Mouse (Mus musculus) limb, embryonic 12.5 days (tissue): ENCODE data around the gene Zfp719. TPM values are rescaled to one million over a fixed set of nuclear protein-coding genes. Genes with fewer than 3 reads are reported as not detected.

Experiments
- ATAC-seq: fragments of 200-750 bp; cut with Nextera tagmentation; 2 replicates; pipeline ENCODE4 v1.8.0; 2017; ENCODE audit warnings: low read depth, moderate TSS enrichment; ENCODE audit not compliant: insufficient number of reproducible peaks, insufficient read depth, low FRiP score, low TSS enrichment
- H3K27ac ChIP-seq: fragments of 300-500 bp; sonication (generic); 2 replicates; pipeline ENCODE4 v1.5.1; 2016; ENCODE audit warnings: mild to moderate bottlenecking, moderate library complexity
- H3K27me3 ChIP-seq: fragments of 300-500 bp; sonication (generic); 2 replicates; pipeline ENCODE4 v1.6.1; 2016; ENCODE audit warnings: mild to moderate bottlenecking, moderate library complexity
- H3K36me3 ChIP-seq: fragments of 300-500 bp; sonication (generic); 2 replicates; pipeline ENCODE4 v1.6.1; 2016; ENCODE audit warnings: mild to moderate bottlenecking, moderate library complexity
- H3K4me1 ChIP-seq: fragments of 300-500 bp; sonication (generic); replicated peaks from 2 replicates; pipeline ENCODE4 v1.6.1; 2016
- H3K4me2 ChIP-seq: fragments of 300-500 bp; sonication (generic); 2 replicates; pipeline ENCODE4 v1.6.1; 2016; ENCODE audit warnings: mild to moderate bottlenecking, moderate library complexity
- H3K4me3 ChIP-seq: fragments of 300-500 bp; sonication (generic); replicated peaks from 2 replicates; pipeline ENCODE4 v1.5.1; 2016; ENCODE audit warnings: mild to moderate bottlenecking
- H3K9ac ChIP-seq: fragments of 300-500 bp; sonication (generic); replicated peaks from 2 replicates; pipeline ENCODE4 v1.6.1; 2016; ENCODE audit warnings: mild to moderate bottlenecking, moderate library complexity
- H3K9me3 ChIP-seq: fragments of 300-500 bp; sonication (generic); 2 replicates; pipeline ENCODE4 v1.6.1; 2016; ENCODE audit warnings: mild to moderate bottlenecking, moderate library complexity
- WGBS: fragments of 180-500 bp; shearing (Covaris S2); methylation state at CpG from one replicate; pipeline ENCODE4 v1.1.7; 2016; 5-methylcytosine and 5-hydroxymethylcytosine counted together
- polyA plus RNA-seq: library from polyadenylated mRNA; unstranded; fragments of >200 nt; fragmentation: Nextera tagmentation; extraction: Ambion mirVana; gene quantifications from 2 replicates; pipeline ENCODE4 v1.2.1, GENCODE M21; 2016

Zfp719 gene
- 15.6 and 15.7 TPM in 2 replicates for polyA plus RNA-seq

DNA sequence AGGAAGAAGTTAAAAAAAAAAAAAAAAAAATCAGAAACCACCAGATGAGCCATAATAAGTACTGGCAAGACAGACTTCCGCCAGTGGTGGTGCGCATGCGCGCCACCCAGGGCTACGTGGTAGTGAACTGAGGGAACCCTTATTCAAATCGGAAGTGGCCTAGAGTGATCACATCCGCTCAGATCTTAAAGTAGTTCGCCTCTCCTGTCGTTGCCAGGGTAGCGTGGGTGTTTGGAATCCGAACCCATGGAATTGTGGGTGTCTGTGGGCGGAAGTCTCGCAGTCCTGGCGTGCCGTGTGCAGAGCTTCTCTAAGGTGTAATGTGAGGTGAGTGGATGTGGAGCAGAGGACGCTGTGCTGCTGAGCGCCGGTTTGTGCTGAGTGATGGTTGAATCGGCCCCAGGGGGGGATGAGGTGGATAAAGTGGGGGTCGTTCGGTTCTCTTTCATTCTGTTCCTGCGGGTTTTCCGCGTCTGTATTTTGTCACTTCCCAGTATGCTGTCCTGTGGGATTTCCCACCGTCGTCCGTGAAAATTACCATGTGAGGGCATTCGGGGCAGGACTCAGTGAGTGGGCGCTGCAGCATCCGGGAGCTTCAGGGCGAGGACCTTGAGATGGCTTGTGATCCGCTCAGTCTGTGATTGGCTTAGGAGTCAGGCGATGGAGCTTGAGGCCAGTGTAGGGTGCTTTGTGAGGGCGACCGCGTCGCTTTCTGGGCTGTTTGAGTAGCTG lies at the start of gene Zfp719:
Gene Zfp719, plus strand, starts transcription at position 171 of the 732 bp plus-strand sequence.
- WGBS = 0% methylated on average over 37 of the region's 37 CpGs
- Histone ChIP-seq H3K4me2 (peak within 1 kb of the TSS; percentile 68), H3K36me3 (peaks cover 19% of the 10 kb centered on the region), H3K4me1 (peaks cover 13% of the 10 kb centered on the region), H3K9me3 (no peaks in the 10 kb centered on the region), H3K4me3 (peak within 1 kb of the TSS; percentile 67), H3K27ac (peak within 1 kb of the TSS; percentile 89), H3K27me3 (no peaks in the 10 kb centered on the region), H3K9ac (peak within 1 kb of the TSS; percentile 75)
- peak; percentile 96 for ATAC-seq

DNA sequence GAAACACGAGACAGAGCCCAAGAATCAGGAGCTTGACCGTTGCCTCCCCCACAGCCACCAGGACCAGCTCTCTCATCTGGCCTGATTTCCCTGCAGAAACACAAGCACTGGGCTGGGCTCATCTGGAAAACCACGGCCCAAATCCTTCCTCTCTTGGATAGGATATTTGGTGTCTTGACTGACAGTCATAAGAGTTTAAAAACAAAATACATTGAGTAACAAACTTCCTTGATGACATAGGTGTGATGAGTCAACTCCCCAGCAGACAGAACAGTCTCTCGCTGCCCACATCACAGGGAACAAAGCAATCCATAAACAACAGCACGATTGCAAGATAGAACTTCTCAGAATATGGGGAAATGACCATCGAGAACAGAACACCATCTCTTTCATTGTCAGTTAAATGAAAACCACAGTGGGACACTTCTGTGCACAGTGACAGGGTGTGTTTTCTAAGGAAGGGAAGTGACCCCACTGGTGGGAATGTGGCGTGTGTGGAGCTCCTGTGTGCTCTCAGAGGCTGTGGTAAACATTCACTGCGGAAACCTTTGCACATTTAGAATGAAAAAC lies 49.1 kb upstream of the Zfp719 start:
- 70% methylated on average over 8 of the region's 8 CpGs for WGBS

DNA sequence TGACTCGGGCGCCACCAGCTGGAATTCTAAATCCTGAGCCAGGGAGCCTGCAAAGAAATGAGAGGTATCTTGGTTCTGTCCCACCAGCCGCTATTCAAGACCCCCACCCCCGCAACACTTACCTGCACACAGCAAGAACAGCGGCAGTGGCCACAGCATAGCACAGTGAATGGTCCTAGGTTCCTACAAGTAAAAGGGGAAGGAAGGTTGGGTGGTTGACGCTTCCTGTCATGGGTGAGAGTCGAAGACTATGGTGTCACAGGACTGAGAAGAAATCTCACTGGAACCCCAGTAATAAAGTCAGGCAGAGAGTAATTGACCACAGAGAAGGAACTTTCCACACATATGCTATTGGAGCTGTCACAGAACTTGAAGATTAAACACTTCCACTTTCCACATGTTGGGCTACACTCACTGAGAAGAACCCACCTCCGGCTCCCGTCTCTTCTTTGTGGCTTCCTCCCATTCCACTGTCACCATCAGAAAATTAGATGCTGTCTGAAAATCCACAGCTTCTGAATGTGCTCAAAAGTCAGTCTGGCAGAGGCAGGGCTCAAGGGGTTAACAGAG lies 46.4 kb upstream of the Zfp719 start:
- 82% methylated on average over 9 of the region's 9 CpGs for WGBS
- H3K36me3 ChIP-seq = no peaks in the 10 kb centered on the region
- no peak for ATAC-seq
- no peaks in the 10 kb centered on the region for H3K9me3 ChIP-seq
- H3K4me3 ChIP-seq = no peak overlapping the region
- no peaks in the 10 kb centered on the region for H3K4me1 ChIP-seq
- no peaks in the 10 kb centered on the region for H3K27me3 ChIP-seq
- H3K9ac ChIP-seq = no peak overlapping the region
- no peak overlapping the region for H3K4me2 ChIP-seq
- H3K27ac ChIP-seq = no peak overlapping the region

More for the DNA sequence above, 49.1 kb upstream of the Zfp719 start:
- Histone ChIP-seq H3K27me3 (no peaks in the 10 kb centered on the region), H3K27ac (no peak overlapping the region), H3K4me2 (no peak overlapping the region), H3K9me3 (no peaks in the 10 kb centered on the region), H3K4me3 (no peak overlapping the region), H3K9ac (no peak overlapping the region), H3K4me1 (no peaks in the 10 kb centered on the region), H3K36me3 (no peaks in the 10 kb centered on the region)
- ATAC-seq = no peak

DNA sequence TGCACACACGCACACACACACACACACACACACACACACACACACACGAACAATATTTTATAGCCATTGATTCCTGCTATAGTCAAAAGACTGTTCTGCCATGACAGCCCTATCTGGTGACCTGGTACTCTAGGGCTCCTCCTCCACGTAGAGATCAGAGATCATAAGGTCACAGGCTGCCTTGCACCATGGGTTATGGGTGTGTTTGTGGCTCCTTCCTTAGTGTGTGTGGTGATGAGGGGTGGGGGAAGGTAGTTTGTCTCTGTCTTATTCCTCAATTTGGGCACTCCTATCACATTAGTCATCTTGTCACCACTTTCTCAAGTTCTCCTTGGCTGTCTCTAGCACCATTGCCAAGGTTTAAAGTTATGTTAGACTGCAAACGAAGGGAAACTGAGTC lies 40.9 kb upstream of the Zfp719 start:
- no peak overlapping the region for H3K27ac ChIP-seq
- H3K4me2 ChIP-seq = no peak overlapping the region
- no peak overlapping the region for H3K4me3 ChIP-seq
- no peak for ATAC-seq
- H3K9me3 ChIP-seq = no peaks in the 10 kb centered on the region
- no peaks in the 10 kb centered on the region for H3K4me1 ChIP-seq
- 72% methylated on average over 4 of the region's 4 CpGs for WGBS
- no peak overlapping the region for H3K9ac ChIP-seq
- no peaks in the 10 kb centered on the region for H3K27me3 ChIP-seq
- H3K36me3 ChIP-seq = no peaks in the 10 kb centered on the region

DNA sequence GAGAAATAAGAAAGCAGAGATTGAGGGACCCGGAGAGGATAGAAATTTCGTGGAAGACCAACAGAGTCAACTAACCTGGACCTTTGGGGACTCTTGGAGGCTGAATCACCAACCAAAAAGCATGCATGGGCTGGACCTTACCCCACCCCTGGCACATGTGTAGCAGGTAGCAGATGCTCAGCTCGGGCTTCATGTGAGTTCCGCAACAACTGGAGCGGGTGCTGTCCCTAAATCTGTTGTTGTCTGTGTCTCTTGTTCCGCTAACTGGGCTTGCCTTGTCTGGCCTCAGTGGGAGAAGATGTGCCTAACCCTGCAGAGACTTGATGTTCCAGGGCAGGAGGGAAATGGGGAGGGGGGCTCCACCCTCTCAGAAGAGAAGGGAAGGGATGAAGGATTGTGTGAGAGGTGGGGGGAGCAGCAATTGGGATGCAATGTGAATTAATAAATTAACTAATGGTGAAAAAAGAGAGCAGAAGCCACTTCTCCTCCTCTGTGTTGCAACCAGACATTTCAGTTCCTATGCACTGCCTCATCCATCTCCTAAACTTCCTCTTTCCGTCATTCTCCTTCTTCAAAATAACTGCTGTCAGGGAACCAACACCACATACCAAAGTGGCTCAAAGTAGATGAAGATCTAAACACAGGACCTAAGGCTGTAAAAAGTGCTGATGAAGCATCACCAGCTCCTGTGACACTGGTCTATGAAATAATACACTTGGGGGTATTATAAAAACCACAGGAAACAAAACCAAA lies 35.0 kb upstream of the Zfp719 start, which contains the start of gene Cd33:
Gene Cd33, minus strand, starts transcription at position 204 of the 753 bp plus-strand sequence.
- Histone ChIP-seq H3K36me3 (no peaks in the 10 kb centered on the region), H3K4me2 (no peak within 1 kb of the TSS), H3K4me1 (no peaks in the 10 kb centered on the region), H3K27me3 (peaks cover 4% of the 10 kb centered on the region; the same call in 1 of the 2 replicates), H3K9me3 (no peaks in the 10 kb centered on the region), H3K9ac (no peak within 1 kb of the TSS), H3K27ac (no peak within 1 kb of the TSS), H3K4me3 (no peak within 1 kb of the TSS)
- 81% methylated on average over 7 of the region's 7 CpGs for WGBS
- ATAC-seq = no peak

DNA sequence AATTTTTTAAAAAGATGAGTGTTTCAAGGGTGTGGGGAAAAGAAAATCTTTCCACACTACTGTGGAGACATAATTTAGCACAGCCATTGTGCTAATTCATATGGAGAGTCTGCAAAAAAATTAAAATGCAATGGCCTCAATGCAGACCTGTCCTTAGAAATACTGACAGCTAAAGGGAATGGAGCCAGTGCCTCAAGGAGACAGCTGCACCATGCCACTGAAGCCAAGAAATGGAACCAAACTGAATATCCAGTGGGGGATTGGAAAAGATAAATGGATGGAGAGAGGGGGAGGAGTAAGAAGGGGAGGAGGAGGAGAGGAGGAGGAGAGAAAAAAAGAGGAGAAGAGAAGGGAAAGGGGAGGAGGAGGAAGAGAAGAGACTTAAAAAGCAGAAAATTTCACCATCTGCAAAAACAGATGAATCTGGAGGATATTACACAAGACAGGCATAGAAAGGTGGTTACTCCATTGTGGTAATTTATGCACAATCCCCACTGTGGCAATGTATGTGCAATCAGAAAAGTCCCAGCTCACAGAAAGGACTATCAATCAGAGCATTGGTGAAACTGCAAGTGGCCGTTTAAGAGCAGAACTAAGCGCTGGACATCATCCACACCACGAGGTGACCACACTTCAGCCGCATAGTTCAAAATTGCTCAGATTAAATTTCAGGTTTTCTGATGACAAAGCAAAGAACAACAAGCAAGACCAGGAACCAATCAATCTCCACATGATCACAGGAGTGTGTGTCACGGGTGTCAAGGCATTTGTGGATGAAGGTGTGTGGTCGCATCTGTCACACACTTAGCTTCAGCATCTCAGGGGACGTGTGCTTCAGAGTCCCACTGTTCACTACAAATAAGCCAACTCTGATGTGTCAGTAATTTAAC lies 33.5 kb upstream of the Zfp719 start:
- H3K9me3 ChIP-seq = no peaks in the 10 kb centered on the region
- 57% methylated on average over 7 of the region's 7 CpGs for WGBS
- no peak overlapping the region for H3K9ac ChIP-seq
- no peaks in the 10 kb centered on the region for H3K36me3 ChIP-seq
- H3K4me1 ChIP-seq = no peaks in the 10 kb centered on the region
- no peak overlapping the region for H3K4me2 ChIP-seq
- no peak overlapping the region for H3K4me3 ChIP-seq
- peaks cover 4% of the 10 kb centered on the region; the same call in 1 of the 2 replicates for H3K27me3 ChIP-seq
- no peak for ATAC-seq
- no peak overlapping the region for H3K27ac ChIP-seq

DNA sequence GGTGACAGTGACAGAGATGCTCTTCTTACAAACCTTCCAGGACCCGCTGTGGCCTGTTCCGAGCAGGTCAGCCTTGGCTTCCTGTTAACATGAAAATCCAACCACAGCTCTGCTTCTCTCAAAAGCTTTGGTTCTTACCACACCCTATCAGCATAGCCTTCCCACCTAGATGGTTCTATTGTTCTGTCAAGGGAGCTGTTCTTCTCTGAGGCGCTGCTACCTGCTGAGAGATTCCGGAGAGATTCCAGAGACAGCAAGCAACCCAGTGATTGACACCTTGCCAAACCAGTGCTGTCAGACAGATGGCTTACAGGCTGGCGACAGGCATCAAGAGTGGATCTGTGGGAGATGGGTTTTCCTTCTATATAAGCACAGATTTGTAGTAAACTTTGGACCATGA lies 31.7 kb upstream of the Zfp719 start:
- Histone ChIP-seq H3K9me3 (no peaks in the 10 kb centered on the region), H3K4me2 (no peak overlapping the region), H3K4me3 (no peak overlapping the region), H3K27me3 (peaks cover 4% of the 10 kb centered on the region; the same call in 1 of the 2 replicates), H3K27ac (no peak overlapping the region), H3K9ac (no peak overlapping the region), H3K4me1 (no peaks in the 10 kb centered on the region), H3K36me3 (no peaks in the 10 kb centered on the region)
- no peak for ATAC-seq
- WGBS = 29% methylated on average over 5 of the region's 5 CpGs

DNA sequence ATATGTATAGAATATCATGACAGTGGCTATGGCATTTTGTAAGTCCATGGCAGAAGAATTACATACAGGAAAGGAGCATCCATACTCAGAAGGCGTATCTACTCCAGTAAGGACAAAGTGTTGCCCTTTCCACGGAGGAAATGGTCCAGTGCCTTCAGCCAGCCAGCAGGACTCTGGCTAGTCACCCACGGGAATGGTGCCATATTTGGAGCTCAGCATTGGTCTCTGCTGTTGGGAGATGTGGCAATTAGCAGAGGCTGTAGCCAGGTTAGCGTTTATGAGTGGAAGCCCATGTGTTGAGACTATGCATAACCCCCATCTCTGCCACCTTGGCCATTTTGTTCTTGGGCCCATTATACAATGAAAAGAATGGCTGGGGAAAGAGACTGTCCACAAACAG lies 31.2 kb upstream of the Zfp719 start:
- Histone ChIP-seq H3K27ac (no peak overlapping the region), H3K4me1 (no peaks in the 10 kb centered on the region), H3K9ac (no peak overlapping the region), H3K27me3 (peaks cover 4% of the 10 kb centered on the region; the same call in 1 of the 2 replicates), H3K36me3 (no peaks in the 10 kb centered on the region), H3K4me2 (no peak overlapping the region), H3K9me3 (no peaks in the 10 kb centered on the region), H3K4me3 (no peak overlapping the region)
- ATAC-seq = no peak
- WGBS = 76% methylated on average over 4 of the region's 4 CpGs

DNA sequence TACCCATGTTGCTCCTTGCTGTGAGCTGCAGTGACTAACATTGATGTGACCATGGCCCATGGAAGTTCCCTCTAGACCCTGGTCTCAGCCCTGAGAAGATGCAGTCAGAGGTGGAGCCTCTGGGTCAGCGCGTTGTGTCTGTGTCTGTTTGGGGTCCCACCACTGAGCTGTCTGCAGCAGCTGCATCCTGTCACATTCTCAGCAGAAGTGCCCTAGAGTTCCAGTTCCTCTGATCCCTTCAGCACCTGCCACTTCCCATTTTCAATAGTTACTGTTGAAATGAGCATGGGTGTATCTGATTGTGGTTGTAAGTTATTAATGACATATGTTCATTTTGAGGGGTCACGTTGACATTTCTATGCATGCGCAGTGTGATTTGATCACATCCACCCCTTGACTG lies 26.3 kb upstream of the Zfp719 start:
- Histone ChIP-seq H3K4me3 (no peak overlapping the region), H3K36me3 (no peaks in the 10 kb centered on the region), H3K4me1 (no peaks in the 10 kb centered on the region), H3K27me3 (no peaks in the 10 kb centered on the region), H3K27ac (no peak overlapping the region), H3K4me2 (no peak overlapping the region), H3K9me3 (no peaks in the 10 kb centered on the region), H3K9ac (no peak overlapping the region)
- WGBS = 79% methylated on average over 4 of the region's 4 CpGs
- no peak for ATAC-seq

DNA sequence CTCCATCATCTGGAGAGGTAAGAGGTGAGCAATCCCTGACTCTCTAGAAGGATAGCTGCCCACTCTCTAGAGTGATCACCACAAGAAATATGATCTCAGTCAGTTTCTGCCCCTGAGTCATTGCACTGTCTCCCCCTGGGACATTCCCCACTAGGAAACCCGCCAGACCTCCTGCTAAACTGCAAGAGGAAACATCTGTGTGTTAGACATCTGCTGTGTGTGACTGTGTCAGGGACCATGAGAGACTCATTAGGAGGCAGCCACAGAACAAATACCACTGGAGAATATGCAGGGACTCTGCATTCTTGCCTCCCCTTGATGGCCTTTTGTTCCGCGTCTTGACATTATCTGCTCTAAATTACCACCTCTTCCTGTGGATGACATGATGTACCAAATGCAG lies 24.9 kb upstream of the Zfp719 start:
- Histone ChIP-seq H3K27ac (no peak overlapping the region), H3K27me3 (no peaks in the 10 kb centered on the region), H3K4me2 (no peak overlapping the region), H3K4me1 (no peaks in the 10 kb centered on the region), H3K4me3 (no peak overlapping the region), H3K9ac (no peak overlapping the region), H3K36me3 (no peaks in the 10 kb centered on the region), H3K9me3 (no peaks in the 10 kb centered on the region)
- 41% methylated on average over 3 of the region's 3 CpGs for WGBS
- ATAC-seq = no peak
